Mouse (Mus musculus) CH12.LX (cell line): ENCODE measurements at regions not wholly inside any gene's neighbourhood (a gene's known extent, or its start where the extent isn't known, plus 50 kb on each side); places are given as distances from the start of the nearest gene placed in this dataset.

Experiments
- JUND ChIP-seq: conservative IDR thresholded peaks from 2 replicates; pipeline ENCODE4 v1.6.1; 2011; ENCODE audit warnings: low read depth, low read length, improper control_type of control experiment
- MAFK ChIP-seq: IDR thresholded peaks from 2 replicates; pipeline ENCODE4 v1.6.1; 2011; ENCODE audit warnings: low read length, improper control_type of control experiment; ENCODE audit not compliant: insufficient replicate concordance
- MAZ ChIP-seq: IDR thresholded peaks from 2 replicates; pipeline ENCODE4 v1.6.1; 2012; ENCODE audit warnings: low read depth, mild to moderate bottlenecking, inconsistent platforms, low read length, improper control_type of control experiment, moderate library complexity
- RAD21 ChIP-seq: IDR thresholded peaks from 2 replicates; pipeline ENCODE4 v1.6.1; 2011; ENCODE audit warnings: low read depth, mild to moderate bottlenecking, low read length, improper control_type of control experiment, moderate library complexity

DNA sequence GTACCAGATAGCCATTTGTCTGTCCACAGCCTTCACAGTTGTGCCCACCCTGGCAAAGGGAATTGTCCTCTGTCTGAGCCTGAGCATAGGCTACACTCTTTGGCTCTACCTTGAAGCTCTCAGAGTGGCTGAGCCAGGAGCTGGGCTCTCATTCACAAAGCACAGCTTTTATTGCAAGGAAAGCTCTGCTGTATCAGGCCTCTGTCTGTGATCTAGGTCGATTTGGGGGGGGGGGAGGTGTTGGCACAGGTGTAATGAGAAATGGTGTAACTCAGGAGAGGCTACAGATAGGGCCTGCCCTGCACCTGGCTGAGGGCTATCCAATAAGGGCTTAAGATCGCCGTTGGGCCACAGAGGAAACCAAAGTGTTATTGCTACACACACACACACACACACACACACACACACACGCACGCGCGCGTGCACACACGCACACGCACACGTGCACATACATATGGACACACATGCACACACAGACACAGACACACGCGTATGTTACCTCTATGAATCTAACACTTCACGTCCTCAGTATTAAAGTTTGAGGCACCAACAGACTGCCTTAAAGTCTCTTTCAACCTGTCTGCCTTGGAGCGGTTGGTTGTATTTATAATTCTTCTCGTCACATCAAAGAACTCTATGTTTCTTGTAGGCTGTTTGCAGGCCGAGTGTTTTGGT, 70.9 kb upstream of the Ppara start:
- no peak for TF ChIP-seq RAD21
- TF ChIP-seq MAZ, result no peak
- TF ChIP-seq MAFK, result no peak
- no peak for TF ChIP-seq JUND
